Mouse (Mus musculus) left cerebral cortex, adult 8-10 months (tissue): Measurements from ENCODE around the gene Dnaaf5. TPM values are rescaled to one million over a fixed set of nuclear protein-coding genes. Genes with fewer than 3 reads are reported as not detected.
A peak's percentile ranks its signal among the peaks of the same experiment; 100 is the strongest.

Source experiments
- DNase-seq, 2 experiments: peaks; one replicate each; pipeline ENCODE4 v3.0.0; 2022; ENCODE audit warnings: low spot score in 2 of 2
- total RNA-seq, 4 experiments: library from RNA; stranded (reverse); gene quantifications; 2 replicates each; pipeline ENCODE4 v1.2.4; 2022

Dnaaf5 gene
- total RNA-seq, 4 experiments from 2014 or later, result 6.0 to 8.9 (median 6.9) TPM

DNA sequence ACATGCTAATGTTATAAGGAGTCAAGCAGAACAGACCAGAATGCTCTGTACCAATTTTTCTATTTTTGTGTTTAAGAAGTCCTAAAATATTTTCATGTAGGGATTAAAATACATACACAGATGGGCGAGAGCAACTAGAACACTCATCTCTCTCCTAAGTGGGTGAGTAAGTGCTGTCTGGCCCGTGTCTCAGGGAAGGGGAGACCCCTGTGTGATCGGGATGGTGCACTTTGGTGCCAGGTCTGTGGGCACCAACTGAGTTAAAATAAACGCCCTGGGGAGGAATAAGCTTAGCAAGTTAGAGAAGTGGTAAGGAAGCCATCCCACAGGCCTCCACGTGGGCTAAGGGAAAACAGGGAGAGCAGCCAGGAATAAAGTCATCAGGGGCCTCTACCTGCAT, 40.9 kb downstream of the Dnaaf5 start:
- peak in 1 of 2 experiments; percentile 75 for DNase-seq

DNA sequence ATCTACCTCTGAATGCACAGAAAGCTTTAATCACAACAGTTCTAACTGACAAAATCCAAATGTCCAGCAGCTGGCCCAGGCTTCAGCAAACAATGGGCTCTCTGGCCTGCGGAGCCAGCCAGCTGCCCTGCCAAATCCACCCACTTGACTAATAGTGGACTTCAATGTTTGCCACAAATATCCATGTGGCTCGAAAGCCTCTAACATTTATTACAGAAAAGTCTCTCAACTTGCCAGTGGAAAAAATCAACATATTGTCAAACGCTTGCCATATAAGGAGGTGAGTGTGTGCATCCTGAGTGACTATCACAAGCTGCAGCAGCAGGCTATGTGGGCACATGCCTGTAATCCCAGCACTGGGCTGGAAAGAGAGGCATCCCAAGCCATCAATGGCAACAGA, 48.8 kb downstream of the Dnaaf5 start:
- DNase-seq, result no peak

DNA sequence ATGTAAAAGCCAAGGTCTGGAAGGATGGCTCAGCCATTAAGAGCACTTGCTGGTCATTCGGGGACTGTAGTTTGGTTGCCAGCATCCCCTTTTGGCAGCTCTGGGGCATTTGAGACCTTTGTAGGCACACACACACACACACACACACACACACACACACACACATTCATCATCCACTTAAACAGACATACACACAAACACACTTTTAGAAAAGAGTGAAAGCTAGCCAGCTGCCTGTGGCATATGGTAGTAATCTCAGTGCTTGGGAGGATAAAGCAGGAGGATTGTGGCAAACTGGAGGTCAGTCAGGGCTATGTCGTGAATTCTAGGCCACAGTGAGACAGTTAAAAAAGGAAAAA, 49.6 kb downstream of the Dnaaf5 start:
- DNase-seq, result no peak

GRCm38 (mm10) chr5:139199995-139200769, 50.2 kb downstream of the Dnaaf5 start, which contains the start of gene Sun1:
Gene Sun1 (plus strand): TSS chr5:139200637.
- DNase-seq, result peak; percentile 91 to 98

DNA sequence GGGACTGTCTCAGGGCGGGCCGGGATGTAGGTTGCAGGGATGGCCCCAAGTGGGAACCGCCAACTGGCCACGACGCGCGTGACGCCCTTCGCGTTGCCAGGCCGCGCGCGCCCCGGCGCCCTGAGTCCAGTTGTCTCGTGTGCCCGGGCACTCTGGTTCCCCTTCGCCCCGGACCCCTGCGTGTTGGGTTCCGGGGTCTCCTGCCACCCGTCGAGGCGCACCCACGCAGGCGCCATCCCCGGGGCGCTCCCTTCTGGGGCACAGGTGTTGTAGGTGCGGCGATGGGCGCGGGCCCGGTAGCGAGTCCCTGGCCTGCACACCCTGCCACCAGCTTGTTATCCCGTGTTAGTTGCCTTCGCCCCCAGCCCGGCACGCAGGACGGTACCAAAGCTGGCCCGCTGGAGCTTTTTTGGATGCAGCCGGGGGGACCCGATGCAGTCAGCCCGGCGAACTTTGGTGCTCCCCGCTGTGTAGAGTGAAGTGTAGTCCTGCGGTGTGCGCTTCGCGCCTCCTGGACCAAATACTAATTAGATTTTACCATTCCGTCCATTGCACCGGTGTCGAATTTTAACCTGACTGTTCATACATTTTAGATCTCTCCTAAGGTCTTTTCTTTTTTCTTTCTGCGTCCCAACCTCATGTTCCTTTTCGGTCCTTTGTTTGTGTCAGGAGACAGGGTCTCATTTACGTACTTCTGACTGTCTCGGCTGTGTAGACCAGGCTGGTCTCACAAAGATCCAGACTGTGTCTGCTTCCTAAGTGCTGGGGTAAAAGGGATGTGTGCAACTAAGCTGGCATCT, 50.9 kb downstream of the Dnaaf5 start:
- no peak for DNase-seq

DNA sequence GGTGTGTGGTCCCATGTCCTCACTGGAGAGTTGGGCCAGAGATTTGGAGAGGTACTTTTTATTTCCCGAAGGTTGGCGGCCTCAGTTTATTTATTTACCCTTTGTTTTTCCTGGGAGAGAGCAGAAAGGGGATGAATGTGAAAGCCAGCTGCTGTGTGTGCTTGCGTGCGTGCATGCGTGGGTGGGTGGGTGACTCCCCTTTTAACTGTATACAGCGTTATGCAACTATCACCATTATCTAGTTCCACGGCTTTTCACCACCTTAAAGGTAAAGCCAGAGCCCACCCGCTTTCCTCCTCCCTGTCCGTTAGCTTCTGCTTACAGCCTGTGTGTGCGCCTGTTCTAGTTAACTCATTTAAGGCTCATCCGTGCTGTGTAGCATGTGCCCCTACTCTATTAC, 52.1 kb downstream of the Dnaaf5 start:
- no peak for DNase-seq

GRCm38 (mm10) chr5:139203312-139203711, 53.3 kb downstream of the Dnaaf5 start:
- no peak for DNase-seq

GRCm38 (mm10) chr5:139206081-139206480, 56.1 kb downstream of the Dnaaf5 start:
- no peak for DNase-seq

DNA sequence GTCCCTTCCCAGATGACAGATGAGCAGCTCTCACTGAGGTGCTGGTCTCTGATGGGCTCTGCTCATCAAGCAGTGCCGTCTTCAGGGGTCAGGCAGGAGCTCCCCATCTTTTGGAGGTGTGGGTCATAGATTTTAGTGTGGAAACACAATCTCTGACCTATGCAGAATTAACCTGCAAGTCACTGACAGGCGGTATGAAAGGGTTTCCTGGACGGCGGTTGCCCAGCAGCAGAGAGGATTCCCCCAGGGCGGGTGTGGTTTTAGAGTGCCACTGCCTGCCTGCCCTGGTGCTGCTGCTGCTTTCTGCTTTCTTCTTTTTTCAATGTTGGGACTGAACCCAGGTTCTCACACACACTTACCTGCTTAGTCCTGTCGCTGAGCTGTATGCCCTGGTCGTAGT, 56.5 kb downstream of the Dnaaf5 start:
- DNase-seq, result no peak

- DNase-seq, result no peak
These were observed 58.2 kb downstream of the Dnaaf5 start for GRCm38 (mm10) chr5:139208183-139208582.

- DNase-seq, result no peak
These were observed 59.1 kb downstream of the Dnaaf5 start for GRCm38 (mm10) chr5:139208871-139209684.

DNA sequence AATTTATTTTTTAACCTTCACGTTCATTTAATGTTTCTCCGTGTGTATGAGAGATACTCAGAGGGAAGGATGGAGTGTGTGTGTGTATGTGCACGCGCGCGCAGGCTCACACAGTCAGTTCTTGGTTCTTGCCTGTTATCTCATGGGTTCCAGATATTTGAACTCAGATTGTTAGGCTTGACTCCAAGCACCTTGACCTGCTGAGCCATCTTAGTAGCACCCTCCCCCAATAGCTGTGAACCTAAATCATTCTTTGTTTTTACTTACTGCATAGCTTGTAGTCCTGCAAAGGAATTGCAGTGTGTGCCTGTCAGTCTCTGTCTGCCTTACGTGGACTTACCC, 59.6 kb downstream of the Dnaaf5 start:
- no peak for DNase-seq

DNA sequence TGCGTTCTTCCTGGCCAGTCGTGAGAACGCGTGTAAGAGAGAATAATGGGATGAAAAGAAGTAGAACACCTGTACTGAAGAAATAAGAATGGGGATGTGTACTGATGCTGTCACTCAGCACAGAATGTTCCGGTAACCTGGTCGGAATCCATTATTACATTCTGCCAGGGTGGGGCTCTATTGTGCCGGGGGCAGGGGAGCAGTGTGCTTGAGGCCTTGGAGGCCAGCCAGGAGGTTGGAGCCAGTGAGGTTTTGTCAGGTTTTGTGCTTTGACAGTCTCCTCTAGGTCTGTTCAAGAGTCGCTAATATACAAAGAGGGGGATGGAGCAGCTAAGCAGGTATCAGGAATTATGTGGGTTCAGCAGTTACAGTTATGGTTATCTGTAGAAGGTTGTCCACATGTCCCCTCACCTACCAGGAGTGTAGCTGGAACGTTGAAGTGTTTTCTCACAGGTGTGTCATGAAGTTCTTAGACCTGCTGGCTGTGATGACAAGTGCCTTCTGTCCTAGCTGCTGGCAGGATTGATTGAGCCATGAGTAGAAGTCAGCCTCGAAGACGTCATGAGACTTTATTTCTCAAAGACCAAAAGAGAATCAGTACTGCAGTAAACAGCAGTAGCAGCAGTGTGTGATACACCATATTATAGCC, 61.8 kb downstream of the Dnaaf5 start:
- no peak for DNase-seq

- no peak for DNase-seq
These were observed 64.3 kb downstream of the Dnaaf5 start for GRCm38 (mm10) chr5:139214298-139214697.

GRCm38 (mm10) chr5:139215184-139215583, 65.2 kb downstream of the Dnaaf5 start:
- no peak for DNase-seq

- DNase-seq, result no peak
These were observed 66.1 kb downstream of the Dnaaf5 start for GRCm38 (mm10) chr5:139216121-139216520.

DNA sequence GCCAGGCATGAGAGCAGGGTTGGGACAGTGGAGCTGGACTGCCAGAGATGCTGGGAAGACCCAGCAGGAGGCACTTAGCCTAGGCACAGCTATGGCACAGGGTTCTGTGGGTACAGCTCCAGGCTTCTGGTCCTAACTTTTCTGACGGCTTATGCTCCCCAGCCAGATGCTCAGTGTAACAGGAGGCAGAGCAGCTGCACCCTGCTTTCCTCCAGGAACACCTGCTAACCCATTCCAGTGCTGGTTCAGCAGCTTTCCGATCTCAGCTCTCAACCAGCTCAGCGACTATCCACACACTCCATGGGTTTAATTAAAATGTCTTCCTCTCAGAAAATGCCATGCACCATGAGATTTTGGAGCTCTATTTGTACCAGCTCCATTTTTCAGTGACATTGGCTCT, 66.8 kb downstream of the Dnaaf5 start:
- DNase-seq, result no peak

GRCm38 (mm10) chr5:139220006-139220515, 70.0 kb downstream of the Dnaaf5 start:
- no peak for DNase-seq

- DNase-seq, result no peak
These were observed 70.6 kb downstream of the Dnaaf5 start for GRCm38 (mm10) chr5:139220610-139221009.

GRCm38 (mm10) chr5:139223331-139223730, 73.3 kb downstream of the Dnaaf5 start:
- no peak for DNase-seq

GRCm38 (mm10) chr5:139227236-139227635, 77.2 kb downstream of the Dnaaf5 start:
- DNase-seq, result no peak
